Mouse (Mus musculus) hindbrain, embryonic 11.5 days (tissue): ENCODE measurements at regions not wholly inside any gene's neighbourhood (a gene's known extent, or its start where the extent isn't known, plus 50 kb on each side); places are given as distances from the start of the nearest gene placed in this dataset.

Source experiments
- ATAC-seq: fragments of 200-750 bp; cut with Nextera tagmentation; 2 replicates; pipeline ENCODE4 v1.8.0; 2017; ENCODE audit warnings: mild to moderate bottlenecking, moderate TSS enrichment, moderate library complexity; ENCODE audit not compliant: low FRiP score
- DNase-seq: peaks from one replicate; pipeline ENCODE4 v3.0.0-alpha.2; 2015; ENCODE audit warnings: low spot score
- H3K27ac ChIP-seq: fragments of 300-500 bp; sonication (generic); 2 replicates; pipeline ENCODE4 v1.5.1; 2014; ENCODE audit warnings: mild to moderate bottlenecking, low read depth, low read length
- H3K27me3 ChIP-seq: fragments of 300-500 bp; sonication (generic); 2 replicates; pipeline ENCODE4 v1.6.1; 2014; ENCODE audit warnings: mild to moderate bottlenecking, low read length, moderate library complexity, mixed read lengths; ENCODE audit not compliant: control insufficient read depth, insufficient read depth
- H3K36me3 ChIP-seq: fragments of 300-500 bp; sonication (generic); 2 replicates; pipeline ENCODE4 v1.6.1; 2014; ENCODE audit warnings: mild to moderate bottlenecking, low read length, moderate library complexity, mixed read lengths; ENCODE audit not compliant: control insufficient read depth, insufficient read depth
- H3K4me1 ChIP-seq: fragments of 300-500 bp; sonication (generic); replicated peaks from 2 replicates; pipeline ENCODE4 v1.6.1; 2014; ENCODE audit warnings: low read length, mixed read lengths; ENCODE audit not compliant: control insufficient read depth, insufficient read depth
- H3K4me2 ChIP-seq: fragments of 300-500 bp; sonication (generic); replicated peaks from 2 replicates; pipeline ENCODE4 v1.6.1; 2014; ENCODE audit warnings: mild to moderate bottlenecking, low read depth, low read length
- H3K4me3 ChIP-seq: fragments of 300-500 bp; sonication (generic); 2 replicates; pipeline ENCODE4 v1.5.1; 2014; ENCODE audit warnings: low read depth, low read length
- H3K9ac ChIP-seq: fragments of 300-500 bp; sonication (generic); 2 replicates; pipeline ENCODE4 v1.6.1; 2014; ENCODE audit warnings: low read depth, low read length
- H3K9me3 ChIP-seq: fragments of 300-500 bp; sonication (generic); 2 replicates; pipeline ENCODE4 v1.6.1; 2016; ENCODE audit warnings: low read length; ENCODE audit not compliant: control insufficient read depth
- WGBS: fragments of 180-500 bp; shearing (Covaris S2); extraction: QIAGEN DNeasy Blood & Tissue Kit; methylation state at CpG from one replicate; pipeline ENCODE4 v1.1.7; 2014; 5-methylcytosine and 5-hydroxymethylcytosine counted together

DNA sequence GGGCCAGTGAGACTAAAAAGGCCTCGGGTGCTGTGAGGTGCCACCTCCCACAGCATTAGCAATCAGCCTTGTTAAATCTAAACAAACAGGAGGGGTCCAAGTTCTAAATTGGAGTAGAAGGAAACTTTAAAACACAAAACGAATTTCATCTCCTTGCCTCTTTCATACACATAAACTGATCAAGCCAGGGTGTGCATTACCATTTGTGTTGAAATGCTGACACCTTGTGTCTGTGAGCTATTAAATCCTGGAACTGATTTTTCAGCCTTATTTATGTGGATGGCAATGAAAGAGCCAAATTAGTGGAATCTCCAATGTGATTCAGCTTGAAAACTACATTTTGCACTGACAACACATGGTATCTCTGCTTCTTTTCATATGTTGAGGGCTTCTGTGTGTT lies 114.8 kb downstream of the Pcsk1 start:
- no peak overlapping the region for H3K4me2 ChIP-seq
- ATAC-seq (0 out of 2 replicates have a peak, but pooled peaks have one; percentile 14), DNase-seq (peak; percentile 5)
- WGBS, result 46% methylated on average over 2 of the region's 2 CpGs
- no peak overlapping the region for H3K4me3 ChIP-seq
- no peaks in the 10 kb centered on the region for H3K27me3 ChIP-seq
- H3K27ac ChIP-seq, result no peak overlapping the region
- no peaks in the 10 kb centered on the region for H3K36me3 ChIP-seq
- H3K4me1 ChIP-seq, result no peaks in the 10 kb centered on the region
- no peak overlapping the region for H3K9ac ChIP-seq
- no peaks in the 10 kb centered on the region for H3K9me3 ChIP-seq

DNA sequence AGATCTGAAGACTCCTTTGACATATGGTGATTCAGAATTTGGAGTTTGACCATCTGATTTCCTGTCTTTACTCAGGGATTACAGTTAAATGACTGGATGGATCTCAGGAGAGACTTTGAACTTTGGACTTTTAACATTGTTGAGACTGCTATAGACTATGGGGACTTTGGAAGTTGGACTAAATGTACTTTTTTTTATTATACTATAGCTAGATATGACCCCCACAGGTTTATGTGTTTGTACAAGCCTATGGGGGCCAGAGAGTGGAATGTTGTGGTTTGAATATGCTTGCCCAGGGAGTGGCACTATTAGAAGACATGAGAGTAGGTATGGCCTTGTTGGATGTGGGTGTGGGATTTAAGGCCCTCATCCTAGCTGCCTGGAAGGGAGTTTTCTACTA lies 134.3 kb downstream of the Pcsk1 start:
- Histone ChIP-seq H3K4me3 (no peak overlapping the region), H3K9ac (no peak overlapping the region), H3K9me3 (no peaks in the 10 kb centered on the region), H3K27me3 (no peaks in the 10 kb centered on the region), H3K27ac (no peak overlapping the region), H3K4me1 (no peaks in the 10 kb centered on the region), H3K36me3 (no peaks in the 10 kb centered on the region), H3K4me2 (no peak overlapping the region)
- no peak for DNase-seq
- ATAC-seq, result no peak

DNA sequence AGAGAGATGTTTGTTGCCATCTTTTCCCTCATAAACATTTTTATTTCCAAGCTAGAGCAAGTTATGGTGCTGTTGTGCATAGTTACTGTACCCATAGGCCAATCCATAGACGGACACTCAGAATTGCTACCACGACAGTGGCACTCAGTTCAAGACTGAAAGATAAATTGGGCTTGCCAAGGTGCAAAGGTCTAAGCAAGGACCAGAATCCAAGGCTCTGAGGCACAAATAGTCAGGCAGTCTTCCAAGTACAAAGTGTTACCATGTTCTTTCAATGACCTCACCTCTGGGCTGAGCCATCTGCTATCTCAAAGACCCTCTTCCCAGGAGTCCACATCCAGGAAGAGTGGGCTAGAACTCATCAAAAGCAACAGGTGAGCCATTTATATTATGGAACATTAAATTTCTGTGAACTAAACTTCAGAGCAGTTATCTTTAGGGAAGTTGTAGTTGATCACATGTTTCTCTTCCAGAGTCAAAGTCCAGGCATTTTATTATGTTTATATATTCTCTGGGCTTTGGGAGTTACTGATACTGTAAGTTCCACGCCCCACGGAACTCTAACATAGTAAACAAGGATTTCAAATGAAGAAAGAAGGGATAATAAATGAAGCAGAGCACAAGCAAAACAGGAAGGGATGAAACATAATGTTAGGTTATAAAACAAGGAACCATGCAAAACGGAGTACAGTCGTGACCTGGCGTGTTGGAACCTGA lies 136.1 kb downstream of the Pcsk1 start:
- H3K36me3 ChIP-seq, result no peaks in the 10 kb centered on the region
- H3K4me3 ChIP-seq, result no peak overlapping the region
- WGBS, result 92% methylated on average over 7 of the region's 7 CpGs
- ATAC-seq (no peak), DNase-seq (no peak)
- no peaks in the 10 kb centered on the region for H3K4me1 ChIP-seq
- no peaks in the 10 kb centered on the region for H3K27me3 ChIP-seq
- H3K4me2 ChIP-seq, result no peak overlapping the region
- H3K9me3 ChIP-seq, result no peaks in the 10 kb centered on the region
- H3K9ac ChIP-seq, result no peak overlapping the region
- H3K27ac ChIP-seq, result no peak overlapping the region

DNA sequence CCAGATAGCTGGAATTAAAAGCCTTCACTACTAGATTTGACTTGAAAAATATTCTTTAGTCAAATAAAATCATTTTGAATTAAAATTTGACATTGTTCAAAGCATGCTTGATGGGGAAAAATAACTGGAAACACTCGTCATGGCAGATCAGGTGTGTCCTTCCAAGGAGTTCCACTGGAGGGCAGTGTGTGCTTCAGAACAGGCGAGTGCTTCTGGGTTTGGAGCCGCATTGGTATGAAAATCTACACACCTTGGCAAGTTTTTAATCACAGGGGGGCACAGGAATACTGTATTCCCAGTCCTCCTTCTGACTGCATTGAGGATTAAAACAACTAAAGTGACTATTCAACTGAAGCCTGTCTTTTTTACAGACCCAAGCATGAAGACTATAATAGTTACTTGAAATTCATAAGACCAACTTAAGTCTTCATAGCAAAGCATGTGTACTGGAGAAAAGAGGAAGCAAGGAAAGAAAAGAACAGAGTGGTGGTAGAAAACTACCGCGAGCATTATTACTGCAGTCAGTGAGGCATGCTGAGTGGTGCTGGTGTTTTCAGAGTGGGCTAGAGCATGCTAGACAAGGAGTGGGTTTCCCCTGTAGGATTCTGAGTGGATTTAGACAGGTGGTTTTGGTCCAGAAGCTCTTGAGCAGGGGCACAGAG lies 138.1 kb downstream of the Pcsk1 start:
- no peak overlapping the region for H3K4me2 ChIP-seq
- no peak overlapping the region for H3K9ac ChIP-seq
- H3K27me3 ChIP-seq, result no peaks in the 10 kb centered on the region
- no peak overlapping the region for H3K27ac ChIP-seq
- H3K9me3 ChIP-seq, result no peaks in the 10 kb centered on the region
- 34% methylated on average over 5 of the region's 5 CpGs for WGBS
- H3K4me3 ChIP-seq, result no peak overlapping the region
- no peaks in the 10 kb centered on the region for H3K4me1 ChIP-seq
- ATAC-seq, result peak; percentile 61
- peak; percentile 70 for DNase-seq
- H3K36me3 ChIP-seq, result no peaks in the 10 kb centered on the region

DNA sequence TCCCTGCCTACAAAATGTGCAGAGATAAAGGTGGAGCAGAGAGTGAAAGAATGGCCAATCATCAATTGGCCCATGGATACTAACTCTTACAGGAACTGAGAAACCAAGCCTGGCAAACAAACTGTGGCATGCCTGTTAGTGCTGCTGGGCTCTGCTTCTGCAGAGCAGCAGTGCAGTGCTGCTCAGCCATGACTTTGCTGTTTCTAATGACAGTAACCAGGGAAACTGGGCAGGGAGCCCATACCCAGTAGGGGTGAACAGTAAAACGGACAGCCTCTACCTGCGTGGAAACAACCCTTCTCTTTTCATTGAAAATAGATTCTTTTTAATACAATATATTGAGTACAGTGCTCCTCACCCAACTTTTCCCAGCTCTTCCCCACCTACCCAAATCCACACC lies 146.8 kb downstream of the Pcsk1 start:
- ATAC-seq (no peak), DNase-seq (no peak)
- Histone ChIP-seq H3K9ac (no peak overlapping the region), H3K9me3 (no peaks in the 10 kb centered on the region), H3K27me3 (no peaks in the 10 kb centered on the region), H3K36me3 (no peaks in the 10 kb centered on the region), H3K4me2 (no peak overlapping the region), H3K4me1 (no peaks in the 10 kb centered on the region), H3K27ac (no peak overlapping the region), H3K4me3 (no peak overlapping the region)
- 61% methylated on average over 2 of the region's 2 CpGs for WGBS
